Mouse (Mus musculus): ENCODE measurements at regions not wholly inside any gene's neighbourhood (a gene's known extent, or its start where the extent isn't known, plus 50 kb on each side); places are given as distances from the start of the nearest gene placed in this dataset.

DNA sequence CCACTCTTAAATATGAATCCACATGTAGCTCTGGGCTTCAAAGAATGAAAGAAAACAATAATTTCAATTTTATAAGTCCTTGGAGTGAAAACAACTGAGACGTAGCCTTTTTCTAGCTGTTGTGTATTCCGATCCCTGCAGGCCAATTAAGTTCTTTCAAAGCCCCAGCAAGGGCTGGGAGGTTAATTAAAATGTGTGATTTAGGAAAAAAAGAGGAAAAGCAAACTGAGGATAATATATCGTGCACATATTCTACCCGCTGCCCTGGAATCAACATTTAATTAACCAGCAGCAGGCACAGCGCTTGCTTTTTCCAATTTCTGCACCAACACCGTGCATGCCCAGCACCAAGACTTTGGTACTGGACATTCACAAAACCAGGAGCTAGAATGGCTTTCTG lies 167.0 kb downstream of the Nectin3 start:
- no peak for DNase-seq (ENCODE audit: low read depth, low spot score)

GRCm38 (mm10) chr16:46299079-46299721 lies 144.3 kb upstream of the Gm4737 start:
- DNase-seq (ENCODE audit: low read depth, low spot score): no peak

DNA sequence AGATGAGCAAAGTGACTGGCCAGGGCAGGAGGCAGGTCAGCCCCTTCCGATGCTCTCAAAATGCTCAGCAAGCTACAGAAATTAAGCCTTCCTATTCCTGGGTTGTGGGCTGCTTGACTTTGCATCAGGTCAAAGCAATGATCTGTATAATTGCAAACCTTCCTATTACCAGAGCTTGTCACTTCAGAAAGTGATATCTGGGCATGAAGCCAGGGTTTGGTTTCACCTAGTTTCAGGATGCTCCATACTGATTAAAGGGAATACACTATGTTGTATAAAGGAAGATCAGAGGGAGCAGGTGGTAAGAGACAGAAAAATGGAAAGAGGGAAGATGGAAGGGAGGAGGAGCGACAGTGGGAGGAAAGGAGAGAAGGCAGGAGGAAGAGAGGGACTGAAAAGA lies 142.3 kb upstream of the Gm4737 start:
- no peak for DNase-seq (ENCODE audit: low read depth, low spot score)

- DNase-seq (ENCODE audit: low read depth, low spot score): no peak
These were observed 141.5 kb upstream of the Gm4737 start for GRCm38 (mm10) chr16:46296412-46296811.

- peak; percentile 11 for DNase-seq (ENCODE audit: low read depth, low spot score)
These were observed 139.0 kb upstream of the Gm4737 start for GRCm38 (mm10) chr16:46293831-46294230.

DNA sequence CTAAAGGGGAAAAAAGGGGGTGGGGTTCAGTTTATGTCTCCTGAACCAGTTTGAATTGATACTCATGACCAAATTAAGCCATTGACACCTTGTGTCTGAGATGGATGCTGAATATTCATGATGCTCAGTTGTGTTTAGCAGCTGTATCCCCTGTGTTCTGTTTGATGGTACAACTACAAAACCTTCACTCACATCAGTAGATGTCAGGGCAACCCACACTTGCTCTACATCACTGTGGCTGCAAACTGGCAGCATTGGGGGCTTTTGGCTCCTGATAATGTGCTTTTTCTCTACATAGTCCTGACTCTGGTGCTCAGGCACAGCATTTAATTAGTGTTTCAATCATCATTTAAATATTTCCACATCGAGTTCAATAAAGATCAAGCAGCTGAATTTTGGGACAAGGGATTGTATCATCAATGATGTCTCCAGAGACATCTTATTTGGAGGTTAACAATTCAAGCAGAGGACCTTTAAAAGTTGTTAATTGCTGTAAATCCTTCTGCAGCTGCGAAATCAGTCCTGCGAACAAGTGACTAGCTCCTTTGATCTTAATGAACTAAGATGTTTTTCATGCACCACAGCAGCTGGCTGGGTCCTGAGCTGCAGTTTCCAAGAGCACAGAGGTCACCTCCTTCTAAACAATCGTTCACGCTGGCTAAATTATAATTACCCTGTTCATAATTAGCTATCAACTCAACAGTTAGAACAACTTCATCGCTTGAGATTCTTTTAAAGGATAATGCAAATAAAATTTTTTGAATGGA lies 136.4 kb upstream of the Gm4737 start:
- no peak for DNase-seq (ENCODE audit: low read depth, low spot score)

- DNase-seq (ENCODE audit: low read depth, low spot score): no peak
These were observed 135.3 kb upstream of the Gm4737 start for GRCm38 (mm10) chr16:46290199-46290598.

DNA sequence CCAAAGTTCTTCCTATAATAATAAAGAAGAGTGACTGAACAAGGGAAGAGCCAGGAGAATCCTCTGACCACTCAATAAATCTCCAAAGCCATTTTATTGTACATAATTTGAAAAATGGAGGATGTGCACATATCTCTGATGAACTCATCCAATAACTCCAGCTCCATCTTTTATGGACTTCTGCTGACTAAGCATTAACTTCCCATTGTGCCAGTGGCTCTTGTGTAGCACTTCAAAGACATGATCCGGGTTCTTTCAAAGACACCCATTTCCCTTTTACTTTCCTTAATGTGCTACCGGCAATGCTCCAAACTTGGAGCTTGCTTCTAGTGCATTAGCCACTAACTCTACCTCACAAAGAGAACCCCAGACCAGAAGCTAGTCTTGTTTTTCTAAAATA lies 112.7 kb upstream of the Gm4737 start:
- DNase-seq (ENCODE audit: low read depth, low spot score): no peak

- no peak for DNase-seq (ENCODE audit: low read depth, low spot score)
These were observed 96.8 kb upstream of the Gm4737 start for GRCm38 (mm10) chr16:46251639-46252038.

DNA sequence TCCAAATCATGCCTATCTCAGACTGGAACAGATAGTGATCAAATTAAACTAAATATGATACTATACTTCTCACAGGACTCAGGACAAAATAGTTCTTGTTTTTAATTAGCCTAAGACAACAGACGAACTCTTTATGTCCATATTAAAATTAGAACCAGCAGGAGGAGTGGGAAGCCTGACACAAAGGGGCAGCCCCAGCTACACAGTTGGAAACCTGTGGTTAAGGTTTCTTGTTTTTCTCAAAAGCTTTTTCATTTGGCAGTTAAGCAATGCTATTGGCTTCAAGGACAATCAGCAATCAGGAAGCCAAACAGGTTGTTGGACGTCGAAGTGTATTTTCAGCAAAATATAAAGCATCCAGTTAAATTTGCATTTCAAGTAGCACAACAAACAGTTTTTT lies 96.1 kb upstream of the Gm4737 start:
- DNase-seq (ENCODE audit: low read depth, low spot score): no peak

DNA sequence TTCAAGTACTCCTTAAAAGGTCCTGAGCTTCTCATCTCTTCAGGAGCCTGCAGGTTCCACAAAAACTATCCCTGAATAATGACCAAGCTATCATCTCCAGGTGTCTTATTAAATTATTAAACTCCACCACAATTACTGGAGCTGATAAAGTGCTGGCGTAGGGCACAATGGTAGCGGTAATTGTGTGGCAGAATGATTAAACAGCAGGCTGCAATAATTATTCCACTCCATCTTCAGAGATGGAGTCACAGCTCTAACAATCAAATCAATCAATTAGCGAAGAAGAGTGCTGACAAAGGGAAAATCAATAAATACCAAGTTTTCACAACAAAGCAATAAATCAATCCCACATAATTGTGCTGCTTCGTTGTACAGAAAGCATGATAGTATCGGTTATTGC lies 90.7 kb upstream of the Gm4737 start:
- no peak for DNase-seq (ENCODE audit: low read depth, low spot score)

GRCm38 (mm10) chr16:46228744-46229143 lies 73.9 kb upstream of the Gm4737 start:
- DNase-seq (ENCODE audit: low read depth, low spot score): no peak

- DNase-seq (ENCODE audit: low read depth, low spot score): no peak
These were observed 68.3 kb upstream of the Gm4737 start for GRCm38 (mm10) chr16:46223084-46223600.

DNA sequence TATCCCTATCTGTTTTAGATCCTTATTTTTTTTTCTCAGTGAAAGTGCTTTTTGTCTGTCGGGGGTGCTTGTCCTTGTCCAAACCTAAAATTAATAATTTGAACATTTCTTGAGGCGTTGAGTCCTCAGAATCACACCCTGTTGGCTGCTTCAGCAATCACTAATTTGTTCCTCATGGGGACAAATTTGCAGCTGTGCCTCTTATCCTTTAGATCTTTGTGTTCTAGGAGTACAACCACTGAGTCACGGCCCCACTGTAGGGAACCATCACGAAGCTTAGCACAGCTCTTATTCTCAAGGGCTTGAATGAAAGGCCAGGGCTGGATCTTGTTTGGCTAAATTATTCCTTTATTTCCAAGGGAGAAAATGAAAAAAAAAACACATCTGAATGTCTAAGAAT lies 57.6 kb upstream of the Gm4737 start:
- no peak for DNase-seq (ENCODE audit: low read depth, low spot score)

DNA sequence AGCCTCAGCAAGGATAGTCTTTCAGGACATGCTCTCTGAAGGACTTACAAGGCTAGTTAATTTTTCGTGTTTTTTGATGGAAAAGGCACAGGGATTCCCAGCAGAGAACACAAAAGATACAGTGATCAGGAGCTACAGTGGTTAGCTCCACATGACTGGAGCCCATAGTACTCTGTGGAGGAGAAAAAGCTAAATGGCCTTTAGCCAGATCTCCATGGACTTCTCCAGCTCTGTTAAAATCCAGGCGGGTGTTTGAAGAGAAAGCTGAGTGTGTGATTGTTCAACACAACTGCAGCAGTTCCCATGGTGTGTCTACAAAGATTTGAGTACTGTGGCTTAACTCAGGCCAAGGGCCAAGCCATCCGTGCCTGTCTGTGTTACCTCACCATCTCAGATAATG lies 57.0 kb upstream of the Gm4737 start:
- DNase-seq (ENCODE audit: low read depth, low spot score): no peak

- DNase-seq (ENCODE audit: low read depth, low spot score): no peak
These were observed 50.2 kb upstream of the Gm4737 start for GRCm38 (mm10) chr16:46205114-46205513.

All from ZHBTc4 (cell line).